ENCODE assay signal across 17 mouse cellular contexts in the genomic region with DNA sequence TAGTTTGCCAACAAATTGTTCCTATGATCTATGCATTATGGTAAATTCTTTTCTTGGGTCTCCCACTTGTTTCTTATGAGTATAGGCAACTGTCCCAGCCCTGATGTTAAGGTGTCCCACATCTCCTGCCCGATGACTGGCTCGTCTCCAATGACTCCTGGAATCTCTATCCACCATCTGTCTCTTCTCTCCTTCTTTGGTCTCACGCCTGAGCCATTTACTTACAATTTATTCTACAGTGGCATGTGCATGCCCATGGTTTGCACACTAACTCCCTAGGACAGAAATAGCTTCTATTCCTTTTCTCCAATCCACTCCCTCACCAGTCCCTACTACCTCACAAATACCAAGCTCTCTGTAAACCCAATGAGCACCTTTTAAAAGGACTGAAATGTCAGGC.
DNase-seq lines count a peak whose midpoint lies in the region; ATAC-seq lines count a peak whose summit lies in the region.
"Had no signal": no experiment of that assay in that cellular context is flagged by ENCODE, and none has a peak within 500 bp of the region (broad histone marks: within the 10 kb centered on the region; RNA-seq: fewer than 3 reads in every experiment).

No protein-coding gene starts in this region.

- H3K27me3 ChIP-seq in liver, embryonic 12.5 days (replicated peaks): peaks cover 6% of the 10 kb centered on the region; the same call in 1 of the 2 replicates
- H3K27me3 ChIP-seq: liver, embryonic 15.5 days; megakaryocyte, embryonic 14.5 days had no signal

- DNase-seq in cerebellum, adult 11 months: peak; percentile 24
- DNase-seq in brain, adult 2 months (ENCODE audit: low read depth, low spot score): peak; percentile 66
- peak; percentile 33 to 68 for DNase-seq in cerebellum, postnatal 25 days
- DNase-seq in right cerebral cortex, postnatal 10 days (ENCODE audit: low spot score in 2 of 2): peak; percentile 42 to 55
- no peak for DNase-seq in testis, postnatal 14 days (ENCODE audit: low spot score)
- no peak for DNase-seq in urinary bladder, postnatal 36 days (ENCODE audit: low spot score in 2 of 2)
- DNase-seq: adrenal gland, postnatal 36 days; heart, postnatal 36 days had no signal

- H3K36me3 ChIP-seq in liver, embryonic 12.5 days: no peaks in the 10 kb centered on the region
- H3K36me3 ChIP-seq: G1E; heart, embryonic 12.5 days; limb, embryonic 12.5 days; liver, embryonic 15.5 days had no signal

- H3K4me3 ChIP-seq in liver, embryonic 12.5 days: no peak overlapping the region
- H3K4me3 ChIP-seq: heart, embryonic 12.5 days; limb, embryonic 12.5 days; liver, embryonic 15.5 days; megakaryocyte, embryonic 14.5 days had no signal

- no peaks in the 10 kb centered on the region for H3K9me3 ChIP-seq in liver, embryonic 12.5 days (replicated peaks)
- H3K9me3 ChIP-seq: heart, embryonic 12.5 days; limb, embryonic 12.5 days; liver, embryonic 15.5 days had no signal

- no peaks in the 10 kb centered on the region for H3K4me1 ChIP-seq in liver, embryonic 12.5 days
- H3K4me1 ChIP-seq: heart, embryonic 12.5 days; limb, embryonic 12.5 days; liver, embryonic 15.5 days; megakaryocyte, embryonic 14.5 days had no signal

- H3K4me2 ChIP-seq in liver, embryonic 12.5 days: no peak overlapping the region
- H3K4me2 ChIP-seq: heart, embryonic 12.5 days; limb, embryonic 12.5 days; liver, embryonic 15.5 days had no signal

- no peak for ATAC-seq in cerebellum, adult (ENCODE audit: insufficient number of reproducible peaks, low FRiP score, low TSS enrichment)
- ATAC-seq in liver, embryonic 12.5 days: no peak
- ATAC-seq: CD4-positive, CD25-positive, alpha-beta regulatory T cell, adult 4 months; hindbrain, postnatal 0 days had no signal

- no peak overlapping the region for H3K9ac ChIP-seq in liver, embryonic 12.5 days
- H3K9ac ChIP-seq: heart, embryonic 12.5 days; limb, embryonic 12.5 days; liver, embryonic 15.5 days had no signal

- H3K27ac ChIP-seq in liver, embryonic 12.5 days: no peak overlapping the region
- H3K27ac ChIP-seq: hindbrain, postnatal 0 days; limb, embryonic 12.5 days; liver, embryonic 15.5 days had no signal

- 63% methylated on average over 3 of the region's 3 CpGs for WGBS in liver, embryonic 12.5 days (ENCODE audit: insufficient replicate concordance)

Comparison
In these comparisons a context has a peak if more than half of its experiments do, and no peak if none do; other contexts are left out.
1. DNase-seq: peak in cerebellum, adult 11 months (single experiment), brain, adult 2 months (single experiment), cerebellum, postnatal 25 days (2 of 2) and right cerebral cortex, postnatal 10 days (2 of 2); none in testis, postnatal 14 days (single experiment) and urinary bladder, postnatal 36 days (0 of 2).